Mouse (Mus musculus) kidney, postnatal 36 days (tissue): ENCODE measurements at regions not wholly inside any gene's neighbourhood (a gene's known extent, or its start where the extent isn't known, plus 50 kb on each side); places are given as distances from the start of the nearest gene placed in this dataset.
A peak's percentile ranks its signal among the peaks of the same experiment; 100 is the strongest.
"Not testable (repeated sequence)": the region's sequence is repeated elsewhere in the genome, so short reads cannot be mapped to it uniquely, and the experiment has no call there.

ENCODE experiments used
- DNase-seq, 2 experiments: peaks; one replicate each; pipeline ENCODE4 v3.0.0; 2021 to 2022; ENCODE audit warnings: mixed read lengths in 2 of 2

DNA sequence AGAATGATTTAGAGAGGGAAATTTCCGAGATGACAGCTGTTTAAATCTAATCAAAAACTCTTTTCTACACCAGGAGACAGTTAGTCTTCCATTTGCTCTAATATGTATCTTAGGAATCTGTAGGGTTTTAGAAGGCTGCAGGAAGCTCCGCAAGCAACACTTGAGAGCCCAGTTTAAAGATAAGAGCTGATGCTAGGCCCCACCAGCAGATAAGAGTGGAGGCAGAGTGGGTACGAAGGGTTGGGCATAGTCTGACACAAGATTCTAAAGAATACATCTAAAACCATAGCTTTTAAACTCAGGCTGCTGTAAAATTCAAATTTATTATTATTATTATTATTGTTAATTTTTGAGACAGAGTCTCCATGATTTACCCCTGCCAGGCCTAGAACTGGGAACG, 106.7 kb upstream of the Adgrl2 start:
- no peak for DNase-seq

DNA sequence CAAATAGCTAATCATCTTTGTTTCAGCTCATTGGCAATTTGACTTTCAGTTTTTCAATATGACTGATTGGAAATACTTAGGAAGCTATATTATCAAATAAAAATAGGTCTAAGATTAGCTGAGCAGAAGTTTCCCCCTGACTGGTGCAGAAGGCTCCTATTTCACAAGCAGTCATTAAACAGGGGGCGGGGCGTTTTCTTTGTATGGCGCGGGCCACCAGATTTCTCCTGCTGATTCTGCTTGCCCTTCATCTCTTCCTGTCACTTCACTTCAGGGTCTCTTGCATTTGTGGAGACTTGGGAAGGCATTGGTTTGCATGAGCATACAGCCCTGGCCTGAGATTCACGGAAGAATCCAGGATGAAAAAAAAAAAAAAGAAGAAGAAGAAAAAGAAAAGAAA, 102.3 kb upstream of the Adgrl2 start:
- DNase-seq, result no peak

DNA sequence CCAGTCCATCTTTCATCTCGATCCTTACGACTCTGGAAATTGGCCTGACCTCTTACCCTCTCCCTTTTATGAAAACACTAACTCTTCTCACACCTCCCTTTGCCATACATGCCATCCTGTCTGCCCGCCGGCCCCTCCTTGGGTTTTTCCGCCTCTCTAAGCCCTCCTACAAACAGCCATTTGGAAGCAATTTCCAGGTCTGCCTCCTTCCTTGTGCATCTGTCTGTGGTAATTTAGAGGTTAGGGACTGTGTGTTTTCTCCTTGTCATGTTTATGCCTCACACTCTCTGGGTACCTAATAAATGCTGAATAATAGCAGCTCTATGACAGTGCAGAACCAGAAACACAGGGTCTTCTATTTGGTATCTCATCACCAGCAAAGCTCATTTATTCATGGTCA, 99.7 kb upstream of the Adgrl2 start:
- DNase-seq, result no peak

DNA sequence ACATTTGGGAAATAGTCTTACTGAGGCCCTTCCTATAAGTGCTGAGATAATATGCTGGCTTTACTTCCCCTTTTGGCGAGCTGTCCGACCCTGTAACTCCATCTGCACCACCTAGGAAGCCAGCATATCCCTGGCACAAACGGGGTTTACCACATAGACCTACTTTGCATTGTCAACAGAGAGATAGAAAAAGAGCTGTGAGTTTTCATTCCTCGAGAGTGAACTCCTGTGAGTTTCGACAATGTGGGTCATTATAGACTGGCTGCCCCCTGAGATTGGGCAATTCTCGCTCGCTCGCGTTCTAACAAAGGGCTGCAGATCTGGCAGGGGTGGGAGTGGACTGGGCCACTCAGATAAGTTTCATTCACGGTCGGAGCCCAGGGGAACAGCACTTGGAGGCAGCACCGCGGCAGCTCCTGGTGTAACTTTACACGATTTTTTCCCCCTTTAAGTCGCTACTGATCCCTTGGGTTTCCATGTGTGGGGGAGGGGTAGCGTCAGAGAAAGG, 98.3 kb upstream of the Adgrl2 start:
- DNase-seq, result peak in 1 of 2 experiments; percentile 34

DNA sequence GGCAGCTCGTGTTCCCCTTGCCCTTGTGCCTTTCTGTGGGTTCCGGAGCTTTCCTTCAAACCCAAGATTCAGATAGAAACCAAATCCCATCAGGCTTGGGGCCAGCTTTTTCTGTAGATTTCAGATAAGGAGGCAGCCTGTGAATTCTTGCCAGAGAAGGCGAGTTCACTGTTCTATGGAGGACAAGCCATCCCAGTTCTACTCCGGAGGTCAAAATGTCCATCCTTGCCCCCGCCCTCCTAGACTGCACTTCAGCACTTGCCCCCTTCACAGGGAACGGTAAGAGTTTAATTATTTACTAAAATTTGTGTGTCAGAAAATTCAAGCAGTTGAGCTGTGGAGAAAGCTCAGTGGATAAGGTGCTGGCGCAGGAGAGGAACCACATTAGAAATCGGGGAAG, 97.1 kb upstream of the Adgrl2 start:
- DNase-seq, result peak; percentile 79 to 88

DNA sequence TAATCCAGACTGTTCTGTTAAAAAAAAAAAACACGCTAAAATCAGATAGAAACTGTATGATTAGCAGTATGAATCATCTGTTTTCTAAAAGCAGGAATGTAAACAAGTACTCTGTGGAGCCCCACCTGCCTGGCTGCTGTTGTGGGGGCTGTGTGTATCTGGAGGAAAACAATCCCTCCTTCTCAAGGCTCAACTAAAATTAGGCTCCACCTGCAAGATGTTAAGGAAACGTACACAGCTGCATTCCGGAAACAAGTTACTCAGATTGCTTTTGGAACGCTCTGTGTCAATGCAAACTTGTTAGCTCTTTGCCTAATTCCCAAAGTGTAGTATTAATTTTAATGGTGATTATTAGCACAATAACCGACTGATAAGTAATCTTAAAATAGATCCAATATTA, 96.3 kb upstream of the Adgrl2 start:
- DNase-seq, result no peak

DNA sequence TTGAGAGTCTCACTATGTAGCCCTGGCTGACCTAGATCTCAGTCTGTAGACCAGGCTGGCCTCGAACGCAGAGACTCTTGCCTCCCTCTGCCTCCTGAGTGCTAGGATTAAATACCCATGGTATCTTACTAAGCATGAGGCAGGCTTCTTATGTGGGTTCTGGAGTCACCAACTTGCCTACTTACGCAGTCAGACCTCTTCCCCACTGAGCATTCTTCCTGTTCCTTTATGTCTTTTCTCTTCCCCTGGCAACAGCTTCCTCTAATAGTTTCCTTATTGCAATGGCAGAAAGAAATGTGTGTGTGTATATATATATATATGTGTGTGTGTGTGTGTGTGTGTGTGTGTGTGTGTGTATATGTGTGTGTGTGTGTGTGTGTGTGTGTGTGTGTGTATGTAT, 95.7 kb upstream of the Adgrl2 start:
- DNase-seq, result no peak

DNA sequence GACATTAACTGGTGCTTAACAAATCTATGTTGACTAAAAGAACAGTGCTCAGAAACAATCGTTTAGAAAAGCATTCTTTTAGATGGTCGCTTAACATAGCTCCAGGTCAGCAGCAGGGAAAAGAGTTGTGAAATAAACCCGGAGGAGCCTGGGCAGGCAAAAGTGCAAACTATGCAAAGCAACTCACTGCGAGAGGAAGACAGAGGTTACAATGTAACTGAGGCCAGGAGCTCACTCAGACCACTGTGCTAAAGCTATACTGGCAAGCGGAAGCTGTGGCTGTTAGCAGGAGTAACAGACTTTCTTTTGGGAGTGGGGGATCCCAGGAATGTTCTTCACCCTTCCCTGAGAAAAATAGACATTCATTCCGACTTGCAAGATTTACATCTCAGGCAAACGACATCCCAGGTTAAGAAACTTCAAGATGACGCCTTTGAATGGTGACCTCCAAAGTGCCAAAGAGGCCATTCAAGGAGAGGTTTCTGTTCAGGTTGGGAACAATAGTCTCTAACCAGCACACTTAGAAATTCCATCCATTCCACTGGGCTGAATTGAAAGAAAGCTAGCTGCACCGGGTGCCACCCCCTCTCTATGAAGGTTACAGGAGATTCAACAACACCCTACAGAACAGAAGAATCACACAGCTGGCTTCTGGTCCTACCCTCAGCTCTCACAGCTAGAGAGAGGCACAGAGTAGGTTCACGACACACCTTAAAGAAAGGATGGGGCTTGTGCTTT, 94.7 kb upstream of the Adgrl2 start:
- DNase-seq, result peak; percentile 51 to 65

DNA sequence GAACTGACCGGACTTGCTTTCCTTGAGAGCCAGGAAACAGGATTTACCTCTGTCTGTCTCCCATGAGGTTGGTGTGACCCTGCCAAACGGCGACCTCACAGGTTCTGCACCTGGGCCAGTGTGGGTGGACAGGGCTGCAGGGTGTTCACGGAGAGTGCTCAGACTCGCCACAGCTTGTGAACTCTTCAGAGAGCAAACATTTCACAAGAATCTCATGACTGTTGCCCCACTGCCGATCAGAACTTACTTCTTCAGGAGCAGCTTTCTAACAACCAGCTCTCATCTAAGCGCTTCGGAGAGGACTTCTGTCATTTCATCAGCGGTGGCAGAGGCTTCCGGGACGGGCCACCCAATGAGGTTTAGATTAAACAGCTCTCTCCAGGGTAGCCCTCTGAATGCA, 93.0 kb upstream of the Adgrl2 start:
- DNase-seq, result no peak

DNA sequence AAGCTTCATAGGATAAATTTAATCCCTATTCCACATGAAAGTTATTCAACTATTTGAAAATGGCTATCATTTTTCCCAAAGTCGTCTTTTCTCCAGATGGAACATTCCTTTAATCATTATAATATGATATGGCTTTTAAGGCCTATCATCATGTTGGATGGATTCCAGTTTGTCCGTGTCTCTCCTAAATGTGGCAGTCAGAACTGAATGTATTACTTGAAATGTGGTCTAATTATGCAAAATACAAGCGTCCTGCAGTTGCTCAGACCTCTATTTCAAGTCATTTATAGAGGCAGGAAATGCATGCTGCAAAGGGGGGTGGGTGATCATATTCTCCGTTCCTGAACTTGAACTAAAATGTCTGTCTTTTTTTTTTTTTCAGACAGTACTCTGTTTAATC, 88.5 kb upstream of the Adgrl2 start:
- DNase-seq, result no peak

DNA sequence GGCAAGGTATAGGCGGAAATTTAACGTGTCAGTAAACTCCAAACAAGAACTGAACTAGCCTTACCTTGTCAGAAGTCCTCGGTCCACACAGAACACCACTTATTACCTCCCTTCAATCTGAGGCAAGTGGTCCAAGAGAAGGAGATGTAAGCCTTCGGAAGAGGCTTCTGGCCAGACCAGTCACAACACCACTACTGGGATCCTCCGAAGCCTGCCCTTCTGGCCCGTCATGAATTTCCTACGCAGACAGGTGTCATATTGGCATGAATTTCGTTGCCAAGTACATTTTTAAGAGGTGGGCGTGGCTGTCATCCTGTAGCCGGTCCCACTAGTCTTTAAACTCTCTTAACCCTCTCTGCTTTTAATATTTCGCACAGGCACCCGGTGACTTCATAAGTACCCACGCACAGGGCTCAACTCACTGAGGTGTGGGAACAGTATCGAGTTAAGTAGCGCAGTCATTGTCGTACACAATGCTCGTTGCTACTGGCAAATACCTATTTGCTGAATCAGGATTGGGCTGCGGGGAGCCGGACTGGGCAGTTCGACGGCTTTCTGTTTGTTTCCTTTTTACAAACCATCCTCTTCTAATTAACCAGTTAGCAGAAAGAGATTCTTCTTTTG, 86.7 kb upstream of the Adgrl2 start:
- no peak for DNase-seq

DNA sequence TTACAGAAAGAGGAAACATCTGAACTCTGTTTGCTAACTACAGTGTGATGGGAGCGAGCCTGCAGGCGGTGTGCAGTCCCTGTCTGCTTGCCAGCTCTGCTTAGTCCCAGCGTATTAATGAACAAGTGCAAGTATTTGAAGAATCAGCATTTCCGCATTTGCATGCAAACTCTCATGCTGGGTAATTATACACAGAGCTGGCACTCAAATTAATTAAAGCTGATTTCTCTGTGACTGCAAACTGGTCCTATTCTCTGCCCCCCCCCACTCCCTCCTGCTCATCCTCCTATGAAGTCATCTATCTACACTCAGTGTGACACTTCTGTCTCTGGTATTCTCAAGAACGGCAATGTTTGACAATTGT, 85.1 kb upstream of the Adgrl2 start:
- DNase-seq, result peak; percentile 59 to 65

DNA sequence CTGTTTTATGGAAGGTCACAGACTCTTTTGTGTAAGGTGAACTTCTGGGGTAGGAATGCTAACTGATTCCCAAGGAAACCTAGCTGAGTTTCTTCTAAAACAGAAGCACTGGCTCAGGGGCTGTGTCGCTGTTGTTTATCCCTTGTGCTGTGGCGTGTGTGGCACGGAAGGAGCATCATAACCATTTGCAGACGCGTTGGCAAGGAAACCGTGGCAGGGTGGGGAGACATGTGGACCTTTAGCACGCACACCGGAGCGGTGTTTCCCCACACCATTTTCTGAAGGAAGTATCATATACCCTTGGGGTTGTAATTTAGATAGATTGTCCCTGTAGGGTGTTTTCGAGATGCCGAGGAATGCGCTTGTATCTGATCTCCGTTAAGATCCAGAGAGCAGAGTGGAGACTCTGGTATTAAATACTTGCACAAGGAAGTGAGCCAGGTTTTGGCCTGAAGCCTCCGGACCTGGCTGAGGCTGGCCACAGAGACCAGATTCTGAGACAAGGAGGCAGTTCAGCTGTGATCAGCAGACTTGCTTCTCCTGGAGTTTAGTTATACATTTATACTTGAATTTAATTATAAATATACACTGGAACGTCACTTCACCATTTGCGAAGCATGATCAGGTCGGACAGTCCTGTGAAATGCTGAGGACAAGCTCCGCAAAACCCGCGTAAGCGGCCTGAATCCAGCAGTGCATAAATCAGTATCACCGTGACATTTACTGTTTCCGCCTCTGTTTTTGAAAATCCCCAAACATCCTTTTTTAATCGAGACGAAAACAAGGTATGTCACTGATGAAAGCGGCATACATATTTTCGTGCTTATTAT, 84.5 kb upstream of the Adgrl2 start:
- DNase-seq, result peak; percentile 46 to 63

DNA sequence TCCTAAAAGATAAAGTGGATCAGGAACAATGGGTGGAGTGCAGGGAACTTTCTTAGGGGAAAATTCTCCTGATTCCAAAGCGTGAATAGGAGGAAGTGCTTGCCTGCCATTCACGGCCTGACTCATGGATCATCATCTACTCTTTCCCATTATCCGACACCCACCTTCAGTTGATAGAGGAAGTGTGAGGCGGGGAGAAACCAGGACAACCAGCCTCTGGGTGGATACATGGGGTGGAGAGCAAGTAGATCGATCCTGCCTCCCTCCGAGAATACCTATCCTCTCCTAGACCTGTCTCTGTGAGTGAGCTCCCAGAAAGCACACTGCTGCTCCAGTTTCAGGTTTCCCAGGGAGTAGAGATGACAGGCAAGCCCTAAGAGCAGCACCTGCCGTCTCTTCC, 79.8 kb upstream of the Adgrl2 start:
- DNase-seq, result peak; percentile 21 to 35

DNA sequence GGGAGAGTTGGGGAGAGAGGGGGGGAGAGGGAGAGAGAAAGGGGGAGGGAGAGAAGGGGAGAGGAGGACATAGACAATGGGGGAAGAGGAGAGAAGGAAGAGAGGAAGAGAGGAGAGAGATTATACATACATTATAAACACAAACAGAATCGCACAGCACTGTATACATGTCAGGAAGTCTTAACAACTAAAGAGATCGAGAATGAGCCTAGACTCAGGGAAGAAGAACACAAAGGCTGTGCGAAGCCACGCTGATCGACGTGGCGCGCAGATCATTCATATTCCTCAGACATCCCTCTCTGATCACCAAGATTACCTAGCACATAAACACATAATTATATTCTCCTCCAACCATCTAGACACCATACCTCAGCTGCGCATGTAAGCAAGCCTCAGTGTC, 79.1 kb upstream of the Adgrl2 start:
- no peak for DNase-seq

DNA sequence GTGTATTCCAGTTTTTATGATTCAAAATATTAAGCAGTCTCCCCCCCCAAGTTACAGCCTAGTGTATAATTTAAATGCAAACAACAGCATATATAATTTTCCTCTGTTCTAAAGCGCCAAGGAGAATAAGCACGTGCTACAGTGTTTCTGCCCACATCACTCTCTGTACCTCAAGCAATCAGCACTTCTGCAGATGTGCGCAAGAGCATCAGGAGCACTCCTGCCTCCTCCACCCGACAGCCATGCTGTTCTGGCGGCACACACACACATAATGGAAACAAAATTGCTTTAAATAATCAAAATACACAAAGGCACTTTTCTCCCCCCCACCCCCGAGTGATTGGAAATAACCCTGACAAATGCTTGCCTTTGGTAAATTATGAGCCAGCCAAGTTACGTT, 78.5 kb upstream of the Adgrl2 start:
- DNase-seq, result no peak

DNA sequence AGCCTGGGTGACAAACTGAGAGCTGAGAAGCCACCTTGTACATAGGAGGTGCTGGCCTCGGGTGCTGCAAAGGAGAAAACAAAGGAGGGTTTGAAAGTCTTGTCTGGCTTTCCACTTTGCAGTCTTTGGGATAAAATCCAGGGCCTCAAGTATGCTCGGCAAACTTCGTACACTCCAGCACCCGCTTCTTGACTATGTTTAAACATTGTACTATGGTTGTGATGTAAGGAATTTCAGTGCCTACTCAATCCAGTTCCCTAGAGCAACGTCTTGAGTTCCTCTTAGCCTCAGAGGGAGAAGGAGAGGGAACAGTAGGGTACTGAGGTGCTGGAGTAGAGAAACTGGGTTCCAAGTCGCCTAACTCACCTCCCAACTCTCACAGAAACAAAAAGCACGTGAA, 77.4 kb upstream of the Adgrl2 start:
- no peak for DNase-seq

DNA sequence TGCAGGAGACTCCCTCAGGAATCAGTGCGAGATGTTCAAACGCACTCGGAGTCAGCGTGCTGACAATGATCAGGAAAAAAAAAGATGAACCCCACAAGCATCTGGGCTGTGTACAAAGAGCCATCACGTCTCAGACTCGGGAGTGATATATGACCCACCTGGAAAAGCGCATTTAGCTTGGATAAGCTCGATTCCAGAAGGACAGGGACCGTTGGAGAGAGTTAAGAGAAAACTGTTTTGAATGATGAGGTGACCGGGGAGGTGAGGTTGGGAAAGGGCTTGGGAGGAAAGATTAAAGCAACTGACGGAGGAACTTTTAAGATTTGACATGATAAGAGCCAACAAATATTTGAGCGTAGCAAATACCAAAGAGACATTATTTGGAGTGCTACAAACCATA, 64.7 kb upstream of the Adgrl2 start:
- no peak for DNase-seq

DNA sequence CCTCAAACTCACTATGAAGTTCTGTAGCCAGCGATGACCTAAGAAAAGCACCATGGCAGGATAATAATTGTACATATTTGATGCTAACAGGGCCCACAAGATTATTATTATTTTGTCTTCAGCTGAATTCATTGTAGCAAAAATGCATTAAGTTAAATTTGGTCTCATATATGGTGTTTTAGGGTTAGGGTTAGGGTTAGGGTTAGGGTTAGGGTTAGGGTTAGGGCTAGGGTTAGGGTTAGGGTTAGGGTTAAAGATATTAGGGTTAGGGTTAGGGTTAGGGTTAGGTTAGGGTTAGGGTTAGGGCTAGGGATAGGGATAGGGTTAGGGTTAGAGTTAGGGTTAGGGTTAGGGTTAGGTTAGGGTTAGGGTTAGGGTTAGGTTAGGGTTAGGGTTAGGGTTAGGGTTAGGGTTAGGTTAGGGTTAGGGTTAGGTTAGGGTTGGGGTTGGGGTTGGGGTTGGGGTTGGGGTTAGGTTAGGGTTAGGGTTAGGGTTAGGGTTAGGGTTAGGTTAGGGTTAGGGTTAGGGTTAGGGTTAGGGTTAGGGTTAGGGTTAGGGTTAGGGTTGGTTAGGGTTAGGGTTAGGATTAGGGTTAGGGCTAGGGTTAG, 62.0 kb upstream of the Adgrl2 start:
- not testable (repeated sequence) for DNase-seq

DNA sequence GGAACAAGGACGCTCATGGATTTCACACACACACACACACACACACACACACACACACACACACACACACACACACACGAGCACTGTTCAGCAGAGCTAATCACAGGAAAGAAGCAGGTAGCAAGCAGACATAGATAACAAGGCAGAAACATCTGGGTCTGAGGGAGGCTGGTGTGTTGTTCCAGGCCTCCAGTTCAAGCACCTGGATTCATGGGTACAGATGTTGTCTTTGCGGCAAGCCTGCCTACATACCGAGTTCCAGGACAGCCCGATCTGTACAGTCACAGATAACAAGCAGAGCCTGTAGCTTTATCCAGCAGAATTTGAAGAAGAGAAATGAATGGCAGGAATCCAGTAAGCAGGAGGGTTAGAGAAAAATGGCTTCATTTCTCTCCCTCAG, 55.0 kb upstream of the Adgrl2 start:
- DNase-seq, result no peak

DNA sequence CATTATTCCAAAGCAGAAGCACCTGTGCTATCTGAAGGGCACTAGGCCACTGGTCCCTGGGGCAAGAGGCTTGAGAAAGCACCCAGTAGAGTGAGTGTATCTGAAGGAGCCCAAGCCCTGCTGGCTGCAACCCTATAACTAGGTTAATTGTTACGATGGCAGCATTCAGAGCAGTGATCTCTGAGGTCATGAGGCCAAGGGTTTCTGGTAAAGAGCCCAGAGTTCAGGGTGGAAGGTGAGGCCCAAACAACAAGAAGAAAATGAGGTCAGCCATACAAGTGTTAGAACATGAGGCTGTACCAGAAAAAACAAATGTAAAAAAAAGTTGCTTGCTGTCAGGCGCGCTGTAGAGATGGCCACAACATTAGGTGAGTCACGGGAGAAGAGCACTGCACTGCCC, 53.5 kb upstream of the Adgrl2 start:
- DNase-seq, result peak; percentile 17

DNA sequence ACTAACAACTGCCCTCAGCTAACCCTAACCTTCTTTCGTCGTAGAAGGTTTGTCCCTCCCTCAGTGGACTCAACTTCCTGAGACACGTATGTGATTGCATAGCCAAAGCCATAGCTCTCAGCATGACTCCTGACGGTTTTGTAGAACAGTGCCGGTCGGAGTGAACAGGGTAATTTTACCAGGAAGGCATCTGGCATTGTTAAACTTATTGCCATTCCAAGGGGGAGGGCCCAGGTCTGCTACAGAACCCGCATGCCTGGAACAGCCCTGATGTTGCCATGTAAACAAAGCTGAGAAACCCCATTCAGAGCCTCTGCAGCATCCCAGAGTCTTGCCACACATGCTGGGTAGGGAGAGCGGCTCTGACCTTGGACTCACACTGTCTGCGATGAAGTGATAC, 52.2 kb upstream of the Adgrl2 start:
- DNase-seq, result no peak

DNA sequence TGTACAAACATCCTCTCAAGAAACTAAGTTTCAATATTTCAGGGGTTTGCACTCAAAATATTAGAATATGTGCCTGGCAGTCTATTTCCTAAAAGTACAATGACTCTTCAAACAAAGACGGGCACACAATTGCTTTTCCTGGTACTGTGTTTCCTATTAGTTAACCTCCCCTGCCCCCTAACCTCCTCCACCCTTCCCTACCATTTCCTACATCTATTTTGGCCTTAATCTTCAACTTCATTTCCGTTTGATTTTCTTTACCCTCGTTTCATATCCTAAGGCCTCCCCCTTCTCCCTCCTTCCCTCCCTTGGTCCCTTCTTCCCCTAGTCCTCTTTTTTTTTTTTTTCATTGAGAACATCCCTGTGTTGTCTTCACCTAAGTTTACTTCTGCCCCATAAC, 50.8 kb upstream of the Adgrl2 start:
- no peak for DNase-seq
